Mouse (Mus musculus) megakaryocyte, embryonic 14.5 days (primary cell): ENCODE results near the gene Gm28047.

ENCODE experiments used
- FLI1 ChIP-seq: IDR thresholded peaks from 2 replicates; pipeline ENCODE4 v1.6.1; 2012; ENCODE audit warnings: low read length, inconsistent platforms, mixed read lengths
- GATA1 ChIP-seq: IDR thresholded peaks from 3 replicates; pipeline ENCODE4 v1.6.1; 2012; ENCODE audit warnings: mixed read lengths, low read length, inconsistent platforms, borderline replicate concordance

- TF ChIP-seq GATA1 (no peak), FLI1 (no peak)
Observed at GRCm38 (mm10) chr15:102581205-102581604, 43.7 kb downstream of the Gm28047 start.
